9 mouse cellular contexts compared by ENCODE assay signal in the genomic region with DNA sequence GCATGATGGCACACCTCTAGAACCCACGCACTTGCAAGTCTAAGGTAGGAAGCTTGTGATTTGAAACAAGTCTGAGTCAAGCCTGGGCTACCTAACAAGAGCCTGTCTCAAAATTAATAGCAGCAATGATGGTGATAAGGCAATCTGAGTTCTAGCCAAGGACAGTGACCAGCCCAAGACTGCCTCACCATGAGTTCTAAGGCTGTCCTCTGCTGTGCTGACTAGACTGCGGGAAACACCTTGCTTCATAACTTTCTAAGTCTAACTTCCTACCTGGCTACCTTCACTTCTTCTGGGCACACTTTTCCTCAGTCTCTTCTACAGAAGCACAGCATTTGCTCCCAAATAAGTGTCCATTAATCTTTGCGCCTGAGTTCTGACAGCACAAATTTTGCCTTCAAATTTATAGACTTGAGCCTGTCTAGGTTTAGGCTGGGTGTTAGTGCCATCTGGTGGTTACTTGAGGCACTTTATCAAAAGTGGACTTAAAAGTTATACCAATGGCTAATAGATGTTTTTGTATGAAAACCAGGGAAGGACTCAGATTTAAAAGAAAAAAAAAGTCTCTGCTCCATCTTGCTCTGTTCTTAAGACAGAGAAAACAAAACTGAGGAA. TPM values are rescaled to one million over a fixed set of nuclear protein-coding genes. Genes with fewer than 3 reads are reported as not detected.
A peak's percentile ranks its signal among the peaks of the same experiment; 100 is the strongest.
DNase-seq lines count a peak whose midpoint lies in the region; ATAC-seq and TF ChIP-seq lines count a peak whose summit lies in the region.
"Had no signal": no experiment of that assay in that cellular context is flagged by ENCODE, and none has a peak within 500 bp of the region (broad histone marks: within the 10 kb centered on the region; RNA-seq: fewer than 3 reads in every experiment).

No protein-coding gene starts in this region.

- WGBS in forebrain, embryonic 13.5 days: 82% methylated on average over 3 of the region's 3 CpGs
- WGBS in forebrain, embryonic 10.5 days: 85% methylated on average over 3 of the region's 3 CpGs
- WGBS in liver, adult 2 months: 77% methylated on average over 3 of the region's 3 CpGs
- 78% methylated on average over 3 of the region's 3 CpGs for WGBS in liver, embryonic 11.5 days
- WGBS in midbrain, embryonic 14.5 days: 76% methylated on average over 3 of the region's 3 CpGs

- TF ChIP-seq POLR2A in liver, adult 2 months (IDR thresholded peaks at IDR 0.05; ENCODE audit: extremely low read depth, insufficient read depth, low read length): no peak

- H3K4me1 ChIP-seq in forebrain, embryonic 13.5 days: no peaks in the 10 kb centered on the region
- no peaks in the 10 kb centered on the region for H3K4me1 ChIP-seq in forebrain, embryonic 10.5 days
- no peaks in the 10 kb centered on the region for H3K4me1 ChIP-seq in liver, adult 2 months (ENCODE audit: control insufficient read depth, insufficient read depth, low read length)
- no peaks in the 10 kb centered on the region for H3K4me1 ChIP-seq in liver, embryonic 11.5 days (replicated peaks; ENCODE audit: control insufficient read depth, insufficient read depth, low read length)
- no peaks in the 10 kb centered on the region for H3K4me1 ChIP-seq in midbrain, embryonic 14.5 days (ENCODE audit: control insufficient read depth, insufficient read depth, low read length)

- H3K4me3 ChIP-seq in forebrain, embryonic 13.5 days: no peak overlapping the region
- no peak overlapping the region for H3K4me3 ChIP-seq in forebrain, embryonic 10.5 days
- no peak overlapping the region for H3K4me3 ChIP-seq in liver, adult 2 months (ENCODE audit: insufficient read depth, low read depth, low read length)
- no peak overlapping the region for H3K4me3 ChIP-seq in liver, embryonic 11.5 days (ENCODE audit: low read depth, low read length)
- H3K4me3 ChIP-seq in midbrain, embryonic 14.5 days (replicated peaks; ENCODE audit: low read depth, low read length): no peak overlapping the region
- H3K4me3 ChIP-seq: lung, embryonic 15.5 days had no signal

- H3K27me3 ChIP-seq in forebrain, embryonic 13.5 days: no peaks in the 10 kb centered on the region
- H3K27me3 ChIP-seq in forebrain, embryonic 10.5 days (ENCODE audit: poor library complexity, severe bottlenecking): no peaks in the 10 kb centered on the region
- no peaks in the 10 kb centered on the region for H3K27me3 ChIP-seq in liver, adult 2 months (ENCODE audit: control insufficient read depth, insufficient read depth, low read length)
- no peaks in the 10 kb centered on the region for H3K27me3 ChIP-seq in liver, embryonic 11.5 days (replicated peaks; ENCODE audit: control insufficient read depth, insufficient read depth, low read length)
- H3K27me3 ChIP-seq in midbrain, embryonic 14.5 days (ENCODE audit: control insufficient read depth, insufficient read depth, low read length): no peaks in the 10 kb centered on the region
- H3K27me3 ChIP-seq: lung, embryonic 15.5 days had no signal

- peak; percentile 48; the same call in 1 of the 2 replicates for ATAC-seq in forebrain, embryonic 13.5 days
- ATAC-seq in liver, embryonic 11.5 days (replicated peaks; ENCODE audit: low FRiP score): no peak
- no peak for ATAC-seq in midbrain, embryonic 14.5 days (ENCODE audit: low FRiP score, low TSS enrichment)

- no peak overlapping the region for H3K27ac ChIP-seq in forebrain, embryonic 13.5 days
- H3K27ac ChIP-seq in forebrain, embryonic 10.5 days: no peak overlapping the region
- no peak overlapping the region for H3K27ac ChIP-seq in liver, adult 2 months (replicated peaks; ENCODE audit: insufficient read depth, low read depth, low read length)
- no peak overlapping the region for H3K27ac ChIP-seq in liver, embryonic 11.5 days (ENCODE audit: low read depth, low read length)
- H3K27ac ChIP-seq in midbrain, embryonic 14.5 days (replicated peaks; ENCODE audit: low read depth, low read length): no peak overlapping the region
- H3K27ac ChIP-seq: lung, embryonic 15.5 days had no signal

- no peak for TF ChIP-seq CTCF in liver, adult 2 months (IDR thresholded peaks at IDR 0.05; ENCODE audit: low read depth, low read length)

- H3K9me3 ChIP-seq in forebrain, embryonic 13.5 days (replicated peaks): no peaks in the 10 kb centered on the region
- H3K9me3 ChIP-seq in forebrain, embryonic 10.5 days: no peaks in the 10 kb centered on the region
- H3K9me3 ChIP-seq in liver, embryonic 11.5 days (ENCODE audit: control insufficient read depth, low read length): no peaks in the 10 kb centered on the region
- H3K9me3 ChIP-seq in midbrain, embryonic 14.5 days (ENCODE audit: control insufficient read depth, low read length): no peaks in the 10 kb centered on the region
- H3K9me3 ChIP-seq: lung, embryonic 15.5 days had no signal

- H3K9ac ChIP-seq in forebrain, embryonic 13.5 days: no peak overlapping the region
- no peak overlapping the region for H3K9ac ChIP-seq in liver, adult 2 months (ENCODE audit: low read depth, low read length)
- no peak overlapping the region for H3K9ac ChIP-seq in liver, embryonic 11.5 days (ENCODE audit: low read depth, low read length)
- H3K9ac ChIP-seq in midbrain, embryonic 14.5 days (replicated peaks; ENCODE audit: low read length): no peak overlapping the region
- H3K9ac ChIP-seq: lung, embryonic 15.5 days had no signal

- DNase-seq in forebrain, embryonic 10.5 days (ENCODE audit: extremely low spot score, low spot score): no peak
- peak; percentile 50 for DNase-seq in liver, adult 2 months (ENCODE audit: extremely low read depth, low read depth, low spot score)
- DNase-seq in liver, embryonic 11.5 days (ENCODE audit: low spot score): no peak
- peak; percentile 42 for DNase-seq in c-Kit-positive CD71-negative TER-119-negative erythroid progenitor cells, embryonic 14.5 days (ENCODE audit: low read depth)
- DNase-seq in induced T-regulatory cell, adult 2 months (ENCODE audit: low read depth): peak; percentile 82
- peak; percentile 88 for DNase-seq in midbrain, embryonic 14.5 days
- no peak for DNase-seq in urinary bladder, postnatal 36 days (ENCODE audit: low spot score in 2 of 2)

- H3K4me2 ChIP-seq in forebrain, embryonic 13.5 days: no peak overlapping the region
- H3K4me2 ChIP-seq in liver, embryonic 11.5 days: no peak overlapping the region
- H3K4me2 ChIP-seq in midbrain, embryonic 14.5 days (ENCODE audit: low read length): no peak overlapping the region
- H3K4me2 ChIP-seq: lung, embryonic 15.5 days had no signal

- H3K36me3 ChIP-seq in forebrain, embryonic 13.5 days (ENCODE audit: poor library complexity, severe bottlenecking): no peaks in the 10 kb centered on the region
- no peaks in the 10 kb centered on the region for H3K36me3 ChIP-seq in forebrain, embryonic 10.5 days (replicated peaks)
- H3K36me3 ChIP-seq in liver, adult 2 months (ENCODE audit: control insufficient read depth, insufficient read depth, low read length): no peaks in the 10 kb centered on the region
- no peaks in the 10 kb centered on the region for H3K36me3 ChIP-seq in liver, embryonic 11.5 days (ENCODE audit: control insufficient read depth, insufficient read depth, low read length)
- no peaks in the 10 kb centered on the region for H3K36me3 ChIP-seq in midbrain, embryonic 14.5 days (ENCODE audit: control insufficient read depth, insufficient read depth, low read length)
- H3K36me3 ChIP-seq: lung, embryonic 15.5 days had no signal

- H3K79me2 ChIP-seq in liver, adult 2 months (ENCODE audit: control insufficient read depth, insufficient read depth, low read length): no peaks in the 10 kb centered on the region

RNA-seq across cellular contexts. Expression of a gene that starts 20.5 kb away (rescaled TPM):
- polyA plus RNA-seq in forebrain, embryonic 13.5 days (2015; fragmentation: Nextera tagmentation; extraction: Ambion mirVana): 12.3 and 14.0 TPM in 2 replicates
- polyA plus RNA-seq in forebrain, embryonic 10.5 days (2016; fragmentation: Nextera tagmentation; extraction: Ambion mirVana): 11.9 and 12.3 TPM in 2 replicates
- total RNA-seq in liver, adult 2 months (2014; rRNA removed): 82.8 and 87.4 TPM in 2 replicates
- polyA plus RNA-seq in liver, adult 2 months (2012; rRNA removed): 37.0 and 54.3 TPM in 2 replicates
- 17.8 and 19.0 TPM in 2 replicates for polyA plus RNA-seq in liver, embryonic 11.5 days (2014; fragmentation: Nextera tagmentation; extraction: Ambion mirVana)
- polyA plus RNA-seq in midbrain, embryonic 14.5 days (2014; fragmentation: Nextera tagmentation; extraction: Ambion mirVana): 9.0 and 22.2 TPM in 2 replicates

Comparison
In these comparisons a context has a peak if more than half of its experiments do, and no peak if none do; other contexts are left out.
1. DNase-seq: peak in liver, adult 2 months (single experiment), c-Kit-positive CD71-negative TER-119-negative erythroid progenitor cells, embryonic 14.5 days (single experiment), induced T-regulatory cell, adult 2 months (single experiment) and midbrain, embryonic 14.5 days (single experiment); none in forebrain, embryonic 10.5 days (single experiment), liver, embryonic 11.5 days (single experiment) and urinary bladder, postnatal 36 days (0 of 2).